Mouse (Mus musculus) spleen, adult 12 weeks (tissue): Measurements from ENCODE around the gene Arpc1b.
A peak's percentile ranks its signal among the peaks of the same experiment; 100 is the strongest.
"Not testable (repeated sequence)": the region's sequence is repeated elsewhere in the genome, so short reads cannot be mapped to it uniquely, and the experiment has no call there.

ENCODE experiments used
- DNase-seq: peaks from one replicate; pipeline ENCODE4 v3.0.0; 2022; ENCODE audit warnings: low spot score

The Arpc1b gene

DNA sequence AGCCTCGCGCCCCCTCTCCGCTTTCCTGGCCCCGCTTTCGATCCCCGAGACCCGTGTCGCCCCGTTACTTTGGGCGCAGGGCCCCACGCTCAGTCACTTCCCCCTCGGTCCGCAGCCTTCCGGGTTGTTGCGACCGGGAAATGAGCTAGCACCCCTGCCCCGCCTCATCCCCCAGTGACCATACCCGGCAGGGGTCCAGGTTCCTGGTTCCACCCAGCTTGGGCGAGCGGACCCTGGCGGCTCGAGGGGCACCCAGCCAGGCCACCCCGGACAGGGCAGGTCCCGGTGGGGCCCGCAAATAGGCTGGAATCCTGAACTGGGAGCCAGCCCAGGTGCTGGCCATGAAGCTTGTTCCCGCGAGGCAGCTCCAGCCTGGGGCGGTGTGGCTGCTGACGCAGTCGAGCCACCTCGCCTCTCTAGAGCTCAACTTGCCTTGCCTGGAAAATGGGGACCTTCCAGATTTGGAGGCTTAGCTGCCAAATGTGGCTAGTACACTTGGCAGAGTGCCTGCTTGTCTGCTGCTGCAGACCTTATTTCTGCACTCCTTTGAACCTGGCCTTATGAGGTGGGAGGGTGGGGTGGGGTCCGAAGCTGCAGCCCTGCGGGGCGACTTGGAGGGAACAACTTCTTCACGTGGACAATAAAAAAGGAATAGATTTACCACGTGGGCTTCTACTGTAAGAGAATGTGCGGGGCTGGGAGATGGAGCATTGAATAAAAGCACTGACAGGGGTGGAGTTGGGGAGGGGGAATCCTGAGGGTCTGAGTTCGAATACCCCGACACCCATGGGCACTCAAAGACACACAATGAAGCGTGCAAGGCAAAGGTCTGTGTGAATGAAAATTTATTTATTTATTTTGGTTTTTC is 825 bp downstream of the Arpc1b start:
- DNase-seq = peak; percentile 27

GRCm38 (mm10) chr5:145115736-145116135 is 1.7 kb downstream of the Arpc1b start:
- DNase-seq = no peak

DNA sequence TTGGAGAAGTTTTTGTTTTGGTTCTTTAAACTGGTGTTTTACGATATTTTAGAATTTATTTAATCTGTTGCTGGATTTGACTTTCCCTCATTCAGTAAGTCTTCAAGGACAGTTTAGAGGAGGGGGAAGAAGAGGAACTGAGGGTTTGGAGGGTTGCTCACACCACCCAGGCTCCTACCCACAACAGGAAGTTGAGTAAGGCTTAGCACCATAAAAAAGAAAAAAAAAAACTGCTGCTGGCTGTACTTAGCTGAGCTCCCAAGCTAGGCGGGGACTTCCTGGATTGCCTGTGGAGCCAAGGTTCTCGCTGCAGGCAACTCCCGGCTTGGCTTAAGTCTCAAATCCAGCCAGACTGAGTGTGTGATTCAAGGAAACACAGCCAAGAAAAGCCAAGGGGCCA is 2.3 kb downstream of the Arpc1b start:
- DNase-seq = peak; percentile 6

- peak; percentile 35 for DNase-seq
Observed at GRCm38 (mm10) chr5:145116916-145117315, 2.9 kb downstream of the Arpc1b start.

DNA sequence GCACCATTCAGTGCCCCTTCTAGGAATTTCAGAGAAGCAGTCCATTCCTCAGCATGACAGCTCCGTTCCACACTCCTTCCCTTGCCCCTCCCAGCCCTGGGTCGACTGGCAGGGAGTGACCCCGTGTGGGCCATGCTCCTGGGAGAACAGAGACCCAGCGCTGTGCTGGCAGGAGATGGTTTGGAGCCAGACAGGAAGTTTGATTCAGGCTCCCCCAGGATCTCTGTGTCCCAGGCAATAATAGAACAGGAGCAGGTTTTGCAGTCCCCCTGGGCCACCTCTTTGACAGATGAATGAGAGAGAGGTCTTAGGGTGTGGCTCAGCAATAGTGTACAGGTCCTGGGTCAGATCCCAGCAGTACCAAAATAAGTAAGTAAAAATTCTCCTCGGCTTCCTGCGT is 4.0 kb downstream of the Arpc1b start:
- no peak for DNase-seq

DNA sequence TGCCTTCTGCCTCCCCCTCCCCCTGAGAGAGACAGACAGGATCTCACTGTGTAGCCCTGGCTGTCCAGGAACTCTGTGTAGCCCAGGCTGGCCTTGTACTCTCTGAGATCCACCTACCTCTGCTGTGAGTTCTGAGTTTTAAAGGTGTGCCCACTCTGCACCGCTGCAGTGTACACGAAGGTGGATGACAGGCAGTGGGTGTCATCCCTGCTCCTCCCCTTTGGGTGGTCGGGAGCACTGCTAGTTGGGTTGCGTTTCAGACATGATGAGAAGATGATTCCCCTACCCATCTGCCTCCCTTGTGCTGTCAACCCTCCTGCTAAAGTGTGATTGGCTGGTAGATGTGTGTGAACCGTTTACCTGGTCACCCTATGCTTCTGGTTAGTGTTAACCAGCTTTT is 4.4 kb downstream of the Arpc1b start:
- DNase-seq = no peak

DNA sequence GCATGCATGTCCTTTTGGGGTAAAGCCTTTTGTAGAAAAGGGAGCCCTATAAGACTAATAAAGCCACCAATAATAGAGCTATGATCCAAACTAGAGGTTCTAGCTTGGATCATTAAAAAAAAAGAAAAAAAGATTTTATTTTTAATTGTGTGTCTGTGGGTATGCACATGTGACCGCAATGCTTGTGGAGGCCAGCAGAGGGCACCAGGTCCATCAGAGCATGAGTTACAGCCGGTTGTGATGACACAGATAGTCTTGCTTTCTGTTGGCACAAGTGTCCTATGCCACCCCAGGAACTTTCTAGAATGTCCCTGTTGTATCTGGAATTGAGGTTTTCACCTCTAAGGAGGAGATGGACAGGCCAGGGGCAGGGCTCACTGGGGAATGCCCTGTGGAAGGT is 5.4 kb downstream of the Arpc1b start:
- DNase-seq = peak; percentile 32

DNA sequence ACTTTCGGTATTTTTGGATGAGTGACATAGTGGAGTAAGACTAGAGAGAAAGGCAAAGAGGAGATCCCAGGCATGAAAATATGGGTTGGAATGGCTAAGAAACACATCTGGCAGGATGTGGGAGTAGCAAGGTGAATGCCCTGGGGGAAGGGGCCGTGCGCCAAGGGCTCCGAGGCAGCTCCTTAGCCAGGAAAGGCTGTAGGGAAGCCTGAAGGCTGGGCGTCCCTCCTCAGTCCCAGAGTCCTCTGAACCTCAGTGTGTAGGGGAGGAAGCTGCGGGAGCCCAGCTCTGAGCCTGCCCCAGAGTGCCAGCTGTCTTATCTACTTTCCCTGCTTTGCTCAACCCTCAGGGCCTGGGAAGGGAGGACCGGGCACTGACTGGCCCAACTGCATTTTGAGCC is 6.9 kb downstream of the Arpc1b start:
- no peak for DNase-seq

DNA sequence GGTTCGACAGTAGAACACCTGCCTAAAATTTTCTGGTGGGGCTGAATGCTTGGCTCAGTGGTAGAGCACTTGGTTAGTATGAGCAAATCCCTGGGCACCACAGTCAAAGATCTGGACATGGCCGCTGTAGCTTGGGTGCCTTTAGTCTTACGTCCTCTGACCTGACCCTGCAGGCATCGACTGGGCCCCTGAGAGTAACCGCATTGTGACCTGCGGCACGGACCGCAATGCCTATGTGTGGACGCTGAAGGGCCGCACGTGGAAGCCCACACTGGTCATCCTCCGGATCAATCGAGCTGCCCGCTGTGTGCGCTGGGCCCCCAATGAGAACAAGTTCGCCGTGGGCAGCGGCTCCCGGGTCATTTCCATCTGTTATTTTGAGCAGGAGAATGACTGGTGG is 9.4 kb downstream of the Arpc1b start:
- no peak for DNase-seq

DNA sequence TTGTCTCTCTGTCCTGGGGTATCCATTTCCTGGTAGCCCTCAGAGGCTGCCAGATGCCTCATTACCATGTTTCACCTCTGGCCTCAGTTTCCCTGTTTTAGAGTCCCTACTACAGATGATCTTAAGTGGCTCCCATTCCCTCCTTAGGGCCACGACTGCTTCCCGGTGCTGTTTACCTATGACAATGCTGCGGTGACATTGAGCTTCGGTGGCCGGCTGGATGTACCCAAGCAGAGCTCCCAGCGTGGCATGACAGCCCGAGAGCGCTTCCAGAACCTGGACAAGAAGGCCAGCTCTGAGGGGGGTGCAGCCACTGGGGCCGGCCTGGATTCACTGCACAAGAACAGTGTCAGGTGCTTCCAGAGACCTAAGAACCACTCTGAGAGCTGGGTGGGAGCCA is 12.6 kb downstream of the Arpc1b start:
- DNase-seq = no peak

- no peak for DNase-seq
Observed at GRCm38 (mm10) chr5:145129124-145129523, 15.1 kb downstream of the Arpc1b start.

DNA sequence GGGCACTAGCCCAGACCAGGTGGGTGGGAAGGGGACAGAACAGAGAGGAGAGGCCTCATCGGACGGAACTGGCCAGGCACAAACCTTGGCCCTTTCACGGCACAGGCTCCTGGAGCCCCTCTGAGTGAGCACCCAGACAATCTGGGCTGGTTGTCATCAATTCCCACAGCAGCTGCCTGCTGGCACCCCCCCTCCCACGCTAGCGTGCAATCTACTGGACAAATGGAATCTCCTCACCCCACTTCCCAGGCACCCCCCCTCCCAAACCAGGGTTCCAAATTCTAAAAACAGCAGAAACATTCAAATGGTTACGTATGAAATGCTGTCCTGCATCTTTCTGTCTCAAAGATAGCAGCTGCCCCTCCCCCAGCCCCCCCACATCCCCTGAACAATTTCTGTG is 15.8 kb downstream of the Arpc1b start:
- DNase-seq = not testable (repeated sequence)

DNA sequence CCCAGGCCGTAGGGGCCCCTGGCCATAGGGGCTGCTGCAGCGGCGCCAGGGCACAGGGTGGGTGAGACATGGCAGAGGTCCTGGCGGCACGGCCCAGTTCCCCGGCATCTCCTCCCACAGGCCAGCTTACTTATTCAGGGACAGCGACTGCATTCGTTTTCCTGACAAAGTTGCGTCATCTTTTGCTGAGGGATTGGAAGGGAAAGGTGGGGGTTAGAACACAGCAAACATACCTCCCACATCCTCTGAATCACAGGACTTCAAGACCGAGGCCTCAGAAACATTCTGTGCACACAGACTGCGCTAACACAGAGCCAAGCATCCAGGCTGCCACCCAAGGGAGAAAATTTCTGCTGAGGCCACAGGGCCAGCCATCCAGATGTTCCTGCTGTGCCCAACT is 16.2 kb downstream of the Arpc1b start:
- DNase-seq = no peak

- no peak for DNase-seq
Observed at GRCm38 (mm10) chr5:145130995-145131394, 17.0 kb downstream of the Arpc1b start.

DNA sequence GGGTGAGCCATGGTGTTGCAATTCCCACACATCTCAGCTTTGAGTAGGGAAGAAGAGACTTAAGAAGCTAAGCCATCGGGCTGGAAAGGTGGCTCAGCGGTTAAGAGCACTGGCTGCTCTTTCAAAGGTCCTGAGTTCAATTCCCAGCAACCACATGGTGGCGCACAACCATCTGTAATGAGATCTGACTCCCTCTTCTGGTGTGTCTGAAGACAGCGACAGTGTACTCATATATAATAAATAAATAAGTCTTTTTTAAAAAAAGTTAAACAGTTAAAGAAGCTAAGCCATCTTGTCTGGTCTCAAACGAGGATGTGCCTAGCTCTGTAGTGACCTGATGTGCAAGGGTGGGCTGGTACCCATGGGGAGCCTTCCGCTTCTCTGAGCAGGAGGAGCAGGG is 19.3 kb downstream of the Arpc1b start:
- not testable (repeated sequence) for DNase-seq

DNA sequence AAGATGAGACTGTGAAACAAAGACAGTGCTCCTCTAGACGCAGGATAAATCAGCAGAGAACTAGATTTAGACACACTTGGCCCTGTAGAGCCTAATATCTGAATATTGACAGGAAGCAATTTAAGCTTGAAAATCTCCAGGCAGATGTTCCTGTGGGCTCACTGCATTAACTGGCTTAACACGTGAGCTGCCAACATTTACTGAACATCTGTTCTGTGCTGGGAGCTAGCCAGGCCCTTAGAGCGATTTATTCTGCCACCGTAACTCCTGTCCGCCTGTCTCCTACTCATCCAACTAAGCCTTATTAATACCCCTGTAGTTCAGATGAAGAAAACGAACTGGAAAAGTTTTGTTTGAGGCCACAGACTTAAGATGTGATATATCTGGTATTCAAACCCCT is 24.8 kb downstream of the Arpc1b start:
- DNase-seq = no peak

- peak; percentile 93 for DNase-seq
Observed at GRCm38 (mm10) chr5:145139571-145140519, 25.8 kb downstream of the Arpc1b start, which contains the start of the genes Pdap1 and Bud31. Gene Pdap1 (minus strand): TSS chr5:145140238. Gene Bud31 (plus strand): TSS chr5:145140362.

GRCm38 (mm10) chr5:145140611-145141010 is 26.6 kb downstream of the Arpc1b start:
- peak; percentile 32 for DNase-seq

- DNase-seq = no peak
Observed at GRCm38 (mm10) chr5:145147748-145148147, 33.7 kb downstream of the Arpc1b start.

DNA sequence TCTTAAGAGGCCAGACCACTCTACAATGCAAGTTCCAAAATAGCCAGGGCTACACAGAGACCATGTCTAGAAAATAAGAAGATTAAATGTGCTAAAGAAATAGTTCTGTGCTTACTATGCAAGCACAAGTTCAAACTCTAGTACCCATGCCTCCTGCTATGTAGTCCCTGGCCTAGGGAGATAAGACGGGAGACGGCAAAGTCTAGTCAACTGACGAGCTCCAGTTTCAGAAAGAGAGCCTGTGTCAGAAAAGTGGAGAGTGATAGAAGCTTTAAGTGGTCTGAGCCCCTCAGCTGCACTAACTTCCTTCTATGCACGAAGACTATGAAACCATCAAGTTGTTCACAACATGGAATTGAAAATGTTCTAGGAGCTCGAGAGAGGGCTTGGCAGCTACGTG is 35.3 kb downstream of the Arpc1b start:
- DNase-seq = no peak

- DNase-seq = no peak
Observed at GRCm38 (mm10) chr5:145152690-145153089, 38.7 kb downstream of the Arpc1b start.

GRCm38 (mm10) chr5:145161361-145161760 is 47.3 kb downstream of the Arpc1b start:
- no peak for DNase-seq

DNA sequence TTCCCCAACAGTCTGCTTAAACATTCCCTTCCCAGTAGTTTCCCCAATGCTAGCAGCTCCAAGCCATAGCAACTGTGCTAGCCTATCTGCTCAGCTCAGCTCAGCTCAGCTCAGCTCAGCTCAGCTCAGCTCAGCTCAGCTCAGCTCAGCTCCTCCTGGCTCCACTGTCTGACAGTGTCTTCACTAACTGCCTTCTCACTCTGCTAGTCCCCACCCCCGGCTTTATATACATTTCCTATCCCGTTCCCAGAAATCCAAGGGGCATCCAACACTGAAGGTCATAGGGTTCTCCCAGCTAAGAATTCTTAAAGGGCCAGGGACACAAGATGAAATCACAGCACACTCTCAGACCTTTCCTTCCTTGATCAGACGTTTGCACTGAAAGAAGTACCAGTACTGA is 50.7 kb downstream of the Arpc1b start:
- no peak for DNase-seq
